Mouse (Mus musculus) left cerebral cortex, adult 8-10 months (tissue): ENCODE measurements around the gene Atp4b. TPM values are rescaled to one million over a fixed set of nuclear protein-coding genes. Genes with fewer than 3 reads are reported as not detected.

Experiments
- total RNA-seq, 4 experiments: library from RNA; stranded (reverse); gene quantifications; 2 replicates each; pipeline ENCODE4 v1.2.4; 2022

Atp4b gene
- total RNA-seq, 4 experiments from 2014 or later: not detected

Other genes with a start within 250 kb of the Atp4b start
- 100 to 1,000 TPM; 296 to 343 (median 307) TPM for gene Lamp1, start 237.7 kb downstream of the Atp4b start, total RNA-seq
- gene Grtp1, start 196.2 kb downstream of the Atp4b start, total RNA-seq: 1 to 10 TPM; 5.1 to 7.4 (median 5.7) TPM
- 1 to 10 TPM; 1.4 to 2.3 (median 1.7) TPM for gene Adprhl1, start 142.7 kb downstream of the Atp4b start, total RNA-seq
- gene Dcun1d2, start 108.7 kb downstream of the Atp4b start, total RNA-seq: 10 to 100 TPM; 38.6 to 43.6 (median 39.0) TPM
- gene Tmco3, start 108.6 kb downstream of the Atp4b start, total RNA-seq: 10 to 100 TPM; 39.5 to 52.8 (median 50.3) TPM
- 10 to 100 TPM; 49.4 to 72.9 (median 53.6) TPM for gene Tfdp1, start 58.1 kb downstream of the Atp4b start, total RNA-seq
- gene Grk1, start 8.3 kb upstream of the Atp4b start, total RNA-seq: under 1 TPM in 1 of 4 experiments, not detected in 3; 0.09 TPM
- gene Tmem255b, start 38.4 kb upstream of the Atp4b start, total RNA-seq: 1 to 10 TPM; 3.4 to 5.1 (median 4.1) TPM
- gene Gas6, start 97.7 kb upstream of the Atp4b start, total RNA-seq: 100 to 1,000 TPM in 3 of 4 experiments, 10 to 100 TPM in 1; 97.2 to 113 (median 110) TPM
- not detected for gene 1700029H14Rik, start 165.6 kb upstream of the Atp4b start, total RNA-seq